In genomic region chr11:65256143-65256542, GRCm38 (mm10) we compare ENCODE assay signal across 16 mouse cellular contexts. TPM values are rescaled to one million over a fixed set of nuclear protein-coding genes. Genes with fewer than 3 reads are reported as not detected.
DNase-seq lines count a peak whose midpoint lies in the region; ATAC-seq lines count a peak whose summit lies in the region.
"Had no signal": no experiment of that assay in that cellular context is flagged by ENCODE, and none has a peak within 500 bp of the region (broad histone marks: within the 10 kb centered on the region; RNA-seq: fewer than 3 reads in every experiment).

No protein-coding gene starts in this region.

- peaks cover 66% of the 10 kb centered on the region for H3K4me1 ChIP-seq in heart, embryonic 10.5 days
- H3K4me1 ChIP-seq in intestine, embryonic 15.5 days (replicated peaks): no peaks in the 10 kb centered on the region
- H3K4me1 ChIP-seq: forebrain, embryonic 13.5 days; hindbrain, embryonic 12.5 days; midbrain, embryonic 10.5 days had no signal

- intact Hi-C loops in heart, postnatal 10 days (cut with DNase I): no loop called here
- intact Hi-C loops in left cerebral cortex, postnatal 4 days (cut with DNase I): loop anchor here (5.0 kb wide), 1 partner anchor 59 kb away; no protein-coding TSS in a partner anchor

- DNase-seq in heart, embryonic 10.5 days (ENCODE audit: low spot score): no peak
- no peak for DNase-seq in heart, postnatal 10 days
- DNase-seq in left cerebral cortex, postnatal 4 days: peak; percentile 28
- DNase-seq in left cerebral cortex, adult 18-20 months (ENCODE audit: low spot score in 2 of 2): no peak
- peak; percentile 53 to 60 for DNase-seq in lung, postnatal 4 days
- no peak for DNase-seq in gastrocnemius, adult 8-10 months (ENCODE audit: low spot score in 2 of 2)
- DNase-seq: adrenal gland, postnatal 14 days; kidney, adult 18-20 months; kidney, postnatal 14 days; thymus, postnatal 36 days had no signal

- H3K27me3 ChIP-seq in heart, embryonic 10.5 days (ENCODE audit: insufficient read depth, poor library complexity, severe bottlenecking): no peaks in the 10 kb centered on the region
- H3K27me3 ChIP-seq in intestine, embryonic 15.5 days (replicated peaks): no peaks in the 10 kb centered on the region
- H3K27me3 ChIP-seq: forebrain, embryonic 13.5 days; hindbrain, embryonic 12.5 days had no signal

- no peak overlapping the region for H3K9ac ChIP-seq in intestine, embryonic 15.5 days
- H3K9ac ChIP-seq: forebrain, embryonic 13.5 days; hindbrain, embryonic 12.5 days had no signal

- H3K4me2 ChIP-seq in intestine, embryonic 15.5 days (replicated peaks): peak overlapping the region; percentile 28; the same call in 1 of the 2 replicates
- H3K4me2 ChIP-seq: forebrain, embryonic 13.5 days; hindbrain, embryonic 12.5 days had no signal

- H3K4me3 ChIP-seq in heart, embryonic 10.5 days: no peak overlapping the region
- H3K4me3 ChIP-seq in intestine, embryonic 15.5 days (replicated peaks): no peak overlapping the region
- H3K4me3 ChIP-seq: forebrain, embryonic 13.5 days; hindbrain, embryonic 12.5 days; midbrain, embryonic 10.5 days had no signal

- 73% methylated on average over 11 of the region's 11 CpGs for WGBS in heart, embryonic 10.5 days
- 38% methylated on average over 11 of the region's 11 CpGs for WGBS in intestine, embryonic 15.5 days

- no peak for ATAC-seq in intestine, embryonic 15.5 days
- ATAC-seq: CD4-positive, CD25-positive, alpha-beta regulatory T cell, adult 4 months; forebrain, embryonic 13.5 days had no signal

- H3K36me3 ChIP-seq in heart, embryonic 10.5 days: peaks cover 3% of the 10 kb centered on the region; the same call in 1 of the 2 replicates
- no peaks in the 10 kb centered on the region for H3K36me3 ChIP-seq in intestine, embryonic 15.5 days
- H3K36me3 ChIP-seq: hindbrain, embryonic 12.5 days; midbrain, embryonic 10.5 days had no signal

- H3K27ac ChIP-seq in heart, embryonic 10.5 days: 0 out of 2 replicates have a peak overlapping the region, but pooled peaks have one; percentile 18
- no peak overlapping the region for H3K27ac ChIP-seq in intestine, embryonic 15.5 days
- H3K27ac ChIP-seq: forebrain, embryonic 13.5 days; hindbrain, embryonic 12.5 days; midbrain, embryonic 10.5 days had no signal

- H3K9me3 ChIP-seq in heart, embryonic 10.5 days: no peaks in the 10 kb centered on the region
- no peaks in the 10 kb centered on the region for H3K9me3 ChIP-seq in intestine, embryonic 15.5 days
- H3K9me3 ChIP-seq: forebrain, embryonic 13.5 days; hindbrain, embryonic 12.5 days; midbrain, embryonic 10.5 days had no signal

RNA-seq across cellular contexts. Expression of gene Myocd, which starts 13.6 kb away (rescaled TPM):
- 53.2 and 73.8 TPM in 2 replicates for polyA plus RNA-seq in heart, embryonic 10.5 days (2016; fragmentation: Nextera tagmentation; extraction: Ambion mirVana)
- 100 to 1,000 TPM; 115 to 122 TPM for total RNA-seq in heart, postnatal 10 days (2021)
- 1 to 10 TPM in 1 of 2 experiments, under 1 TPM in 1; 0.38 to 1.0 TPM for total RNA-seq in left cerebral cortex, postnatal 4 days (2021)
- 1 to 10 TPM in 1 of 2 experiments, under 1 TPM in 1; 0.49 to 1.0 TPM for total RNA-seq in left cerebral cortex, adult 18-20 months (2021)
- 28.9 and 31.5 TPM in 2 replicates for polyA plus RNA-seq in intestine, embryonic 15.5 days (2015; fragmentation: Nextera tagmentation; extraction: Ambion mirVana)
- total RNA-seq in gastrocnemius, adult 8-10 months (2022): 1 to 10 TPM in 2 of 4 experiments, under 1 TPM in 2; 0.39 to 1.2 (median 0.92) TPM
- total RNA-seq: neutrophil, adult 5-6 weeks had no signal

Comparison
In these comparisons a context has a peak if more than half of its experiments do, and no peak if none do; other contexts are left out.
1. DNase-seq: peak in left cerebral cortex, postnatal 4 days (single experiment) and lung, postnatal 4 days (2 of 2); none in heart, embryonic 10.5 days (single experiment), heart, postnatal 10 days (0 of 2), left cerebral cortex, adult 18-20 months (0 of 2) and gastrocnemius, adult 8-10 months (0 of 2).
2. RNA of gene Myocd, which starts 13.6 kb away (total RNA-seq): 115 to 122 TPM in heart, postnatal 10 days; 0.39 to 1.2 TPM in gastrocnemius, adult 8-10 months, 0.38 to 1.0 TPM in left cerebral cortex, postnatal 4 days and 0.49 to 1.0 TPM in left cerebral cortex, adult 18-20 months; every median in the first group is over 10 times any median in the second.